Mouse (Mus musculus): ENCODE data around the gene Dock2.

Gene Dock2

DNA sequence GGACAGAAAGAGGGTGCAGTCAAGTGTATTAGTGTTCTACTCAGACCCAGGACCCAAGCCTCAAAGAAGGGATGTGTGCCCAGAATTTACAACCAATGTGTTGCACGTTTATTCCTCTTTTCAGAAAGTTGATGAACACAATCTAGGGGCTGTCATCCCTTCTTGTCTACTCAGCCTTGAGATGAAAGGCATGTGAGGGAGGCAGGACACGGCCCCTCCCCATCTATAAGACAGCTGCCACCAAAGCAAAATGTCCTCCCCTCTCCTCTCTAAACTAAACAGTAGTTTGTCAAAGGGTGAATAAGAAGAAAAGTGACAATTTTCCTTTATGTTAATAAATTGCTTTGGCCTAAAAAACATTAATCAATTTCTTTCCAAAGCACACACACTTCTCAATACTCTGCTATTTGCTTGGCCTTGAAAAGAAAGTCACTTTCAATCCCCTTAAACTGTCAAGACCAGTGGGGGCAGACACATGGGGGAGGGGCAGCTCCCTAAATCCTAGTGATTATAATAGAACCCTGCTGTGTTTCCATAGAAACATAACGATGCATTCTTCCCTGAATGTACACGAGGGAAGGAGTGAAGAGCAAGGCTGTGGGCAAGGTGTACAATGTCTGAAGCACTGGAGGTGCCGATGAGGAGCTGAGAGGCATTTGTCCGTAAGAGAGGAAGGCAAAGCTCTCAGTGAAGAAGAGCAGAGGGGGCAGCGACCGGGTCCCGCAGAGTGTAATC is 367.6 kb downstream of the Dock2 start:
- DNase-seq: no peak

DNA sequence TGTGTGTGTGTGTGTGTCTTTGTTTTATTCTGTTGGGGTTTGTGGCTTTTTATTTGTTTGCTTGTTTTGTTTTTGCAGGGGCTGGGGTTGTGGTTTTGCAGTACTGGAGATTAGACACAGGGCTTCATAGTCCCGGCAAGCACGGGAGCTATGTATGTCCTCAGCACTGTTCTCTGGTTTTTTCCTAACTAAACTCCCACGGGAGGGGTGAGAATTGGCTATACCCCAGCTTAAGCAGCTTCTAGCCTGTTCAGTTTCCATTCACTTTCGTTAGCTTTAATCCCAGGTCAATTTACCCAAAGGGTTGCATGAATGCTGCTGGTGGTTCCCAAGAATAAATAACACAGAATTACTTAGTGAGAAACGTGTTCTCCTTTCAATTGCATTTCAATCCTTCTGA is 376.8 kb downstream of the Dock2 start:
- DNase-seq: no peak

DNA sequence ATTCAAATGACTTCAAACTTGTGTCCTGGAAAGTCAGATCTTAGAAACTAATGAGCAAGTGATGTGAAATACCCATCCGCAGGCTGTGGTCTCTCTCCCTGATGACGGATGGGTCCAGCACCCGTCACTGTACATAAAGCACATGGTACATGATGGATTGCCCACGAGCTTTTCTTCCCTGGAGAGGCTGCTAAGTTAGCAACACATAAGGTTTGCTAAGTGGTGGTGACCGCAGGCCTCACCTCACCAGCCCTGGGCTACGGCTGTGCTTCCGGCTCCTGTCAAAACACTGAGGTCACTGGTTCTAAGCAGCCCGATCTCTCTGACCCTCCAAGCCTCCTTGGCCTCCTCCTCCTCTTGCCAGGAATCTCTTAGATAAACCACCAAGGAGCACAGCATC is 377.4 kb downstream of the Dock2 start:
- DNase-seq: no peak

DNA sequence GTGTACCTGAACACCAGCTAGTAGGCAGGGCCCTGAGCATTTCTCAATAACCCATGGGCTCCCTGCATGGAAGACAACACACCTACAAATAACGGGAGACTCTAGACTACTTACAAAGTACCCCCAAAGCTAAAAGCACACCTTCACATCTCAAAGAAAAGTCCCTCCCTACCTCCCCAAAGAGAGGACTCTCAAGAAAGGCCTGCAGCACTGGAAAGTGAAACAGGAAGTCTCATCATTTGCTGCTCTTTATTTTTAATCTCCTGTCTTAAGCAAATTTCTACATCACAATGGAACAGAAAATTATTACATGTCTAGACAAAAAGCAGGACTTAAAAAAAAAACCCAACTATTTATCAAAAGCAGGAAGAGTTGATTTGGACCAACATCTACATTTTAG is 378.4 kb downstream of the Dock2 start:
- no peak for DNase-seq

DNA sequence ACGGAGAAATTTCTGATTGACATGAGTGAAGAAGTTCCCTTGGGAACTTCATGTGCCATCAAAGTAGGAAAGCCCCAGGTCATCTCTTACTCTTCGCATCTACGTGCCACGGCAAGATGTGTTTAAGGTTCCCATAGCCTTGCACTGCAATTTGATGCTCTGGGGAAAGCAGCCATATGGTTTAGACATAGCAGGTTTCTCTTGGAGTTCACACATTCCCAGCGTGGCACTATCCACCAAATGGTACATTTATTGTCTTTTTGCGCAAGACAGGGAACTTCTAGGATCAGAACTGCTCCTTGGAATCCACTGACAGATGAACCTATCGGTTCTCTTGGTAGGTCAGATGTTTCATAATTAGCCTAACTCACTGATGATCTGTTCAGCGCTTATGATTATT is 382.3 kb downstream of the Dock2 start:
- no peak for DNase-seq

DNA sequence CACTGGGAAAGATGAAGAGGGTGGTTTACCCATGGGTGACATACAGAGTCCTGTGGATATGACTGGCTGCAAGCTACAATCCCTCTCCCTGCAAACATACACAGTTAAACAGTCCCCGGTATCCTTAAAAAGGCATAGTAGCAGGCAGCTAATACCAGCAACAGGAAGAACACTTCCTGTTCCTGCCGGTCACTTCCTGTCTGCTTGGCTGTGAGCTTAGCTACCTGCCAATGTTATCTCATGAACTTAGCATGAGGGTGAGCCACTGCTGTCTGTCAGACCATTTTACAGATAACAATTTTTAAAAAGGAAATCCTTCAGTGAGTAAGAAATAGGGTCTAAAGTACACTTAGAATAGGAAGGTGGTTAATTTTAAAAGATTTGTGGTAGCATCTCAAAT is 385.1 kb downstream of the Dock2 start:
- DNase-seq: no peak

DNA sequence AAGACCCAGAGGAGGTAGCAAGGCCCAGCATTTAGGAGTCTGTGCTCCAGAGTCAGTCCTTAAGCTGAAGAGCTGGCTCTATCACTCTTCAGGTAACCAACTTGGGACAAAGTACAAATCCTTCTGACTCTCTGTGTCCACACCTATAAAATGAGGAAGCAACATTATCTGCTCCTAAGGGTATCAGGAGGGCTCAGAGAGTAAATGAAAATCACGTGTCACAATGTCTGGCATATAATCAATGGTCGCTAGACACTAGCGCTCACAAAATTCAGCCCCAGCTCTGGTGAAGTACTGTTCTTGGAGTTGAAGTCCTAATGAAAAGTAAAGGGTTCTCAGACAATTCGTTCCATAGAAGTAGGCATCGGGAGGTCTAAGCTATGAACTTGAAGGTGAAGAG is 386.0 kb downstream of the Dock2 start:
- no peak for DNase-seq

DNA sequence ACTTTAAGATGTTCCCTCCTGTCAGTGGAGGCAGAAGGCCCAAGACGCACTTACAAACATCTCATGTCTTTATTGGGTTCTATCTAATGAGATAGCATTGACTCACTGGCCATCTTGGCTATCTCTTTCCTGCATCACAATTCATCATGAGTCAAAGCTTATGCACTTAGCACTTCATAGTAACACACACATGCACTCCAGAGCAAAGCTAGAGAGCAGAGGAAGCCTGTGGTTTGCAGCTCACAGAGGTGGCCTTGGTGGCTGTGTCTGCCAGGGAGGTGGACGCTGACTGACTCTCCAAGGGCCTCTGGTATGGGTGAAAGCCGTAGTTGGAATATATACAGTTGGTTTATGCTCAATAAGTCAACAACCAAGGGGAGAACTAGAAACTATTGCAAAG is 387.9 kb downstream of the Dock2 start:
- no peak for DNase-seq

DNA sequence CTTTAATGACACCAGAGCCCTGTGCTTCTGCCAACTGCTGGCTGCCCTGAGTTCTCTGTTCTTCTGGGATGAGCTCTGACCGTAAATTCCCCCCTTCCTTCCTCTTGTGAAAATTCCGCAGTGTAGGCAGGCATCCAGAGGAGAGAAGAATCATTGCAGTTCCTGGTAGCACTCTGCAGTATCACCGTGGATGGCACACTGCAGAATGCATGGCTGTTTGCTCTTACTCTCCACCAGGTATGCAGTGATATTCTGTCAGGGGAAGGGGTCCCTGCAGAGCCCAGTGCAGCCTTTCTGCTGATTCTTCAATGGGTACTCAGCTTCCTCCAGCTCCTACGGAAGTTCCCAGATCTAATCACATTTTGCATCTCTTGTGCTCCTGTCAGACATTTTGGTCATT is 391.6 kb downstream of the Dock2 start:
- no peak for DNase-seq

DNA sequence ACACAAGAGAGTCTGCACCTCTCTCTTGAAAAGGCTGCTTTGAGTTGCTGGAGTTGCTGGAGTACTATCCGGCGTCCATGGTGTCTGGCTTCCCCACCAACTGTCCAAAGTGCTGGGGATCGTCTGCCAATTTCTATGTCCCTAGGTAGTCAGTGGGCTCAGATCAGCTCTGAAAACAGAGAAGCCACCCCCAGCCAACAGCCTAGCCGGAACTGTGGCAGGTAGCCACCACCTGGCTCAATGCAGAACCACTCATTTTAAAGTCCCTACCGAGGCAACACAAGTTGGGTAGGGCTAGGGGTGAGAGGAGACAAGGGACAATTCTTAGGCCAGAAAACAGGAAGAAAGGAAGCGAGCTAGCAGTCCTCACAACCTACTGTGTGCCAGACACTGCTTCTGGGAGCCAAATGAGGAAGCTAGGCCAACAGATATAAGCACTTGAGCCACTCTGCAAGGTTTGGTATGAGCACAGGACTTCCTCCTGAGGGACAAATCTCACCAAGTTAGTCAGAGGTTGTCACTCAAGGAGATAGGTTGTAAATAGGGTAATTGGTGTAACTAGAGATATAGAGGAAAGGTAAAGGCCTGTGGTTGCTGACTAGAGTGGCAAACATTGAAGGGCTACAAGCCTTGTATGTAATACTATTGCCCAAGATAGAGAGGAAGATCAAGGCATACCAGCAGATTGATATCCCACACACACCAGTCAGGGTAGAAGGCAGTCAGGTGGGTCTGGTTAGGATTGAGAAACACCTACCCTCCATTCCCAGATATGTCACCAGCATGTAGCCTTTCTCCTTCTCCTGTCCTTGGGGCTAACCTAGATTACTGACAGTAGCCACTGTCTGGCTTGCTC is 394.2 kb downstream of the Dock2 start:
- DNase-seq: no peak

DNA sequence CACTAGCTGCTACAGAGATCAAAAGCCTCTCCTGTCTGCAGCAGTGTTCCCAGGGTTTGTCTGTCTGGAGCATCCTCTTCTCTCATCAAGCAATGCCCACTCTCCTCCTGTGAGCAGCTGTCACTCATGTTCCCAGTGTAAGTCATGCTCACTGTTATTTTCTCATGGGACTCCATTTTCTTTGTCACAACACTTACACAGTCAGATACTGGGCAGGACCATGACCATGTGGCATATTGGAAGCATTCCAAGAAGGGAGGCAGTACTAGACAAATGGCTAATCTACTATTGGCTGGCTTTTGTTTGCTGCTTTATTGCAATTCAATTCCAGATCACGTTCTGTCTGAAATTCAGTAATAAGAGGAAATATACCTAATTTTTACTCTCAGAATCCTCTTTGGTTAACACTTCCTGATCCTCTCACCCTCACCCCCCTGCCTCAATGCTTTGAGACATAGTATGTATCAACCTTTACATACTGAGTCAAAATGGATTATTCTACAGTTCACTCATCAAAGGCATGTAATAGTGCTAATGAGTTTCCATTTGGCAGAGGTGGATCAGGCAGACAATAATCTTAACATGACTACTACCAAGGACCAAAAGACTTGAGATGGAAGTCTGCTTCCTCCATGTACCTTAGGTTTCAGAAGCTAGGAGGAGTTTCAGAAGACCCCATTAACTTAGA is 398.5 kb downstream of the Dock2 start:
- no peak for DNase-seq

DNA sequence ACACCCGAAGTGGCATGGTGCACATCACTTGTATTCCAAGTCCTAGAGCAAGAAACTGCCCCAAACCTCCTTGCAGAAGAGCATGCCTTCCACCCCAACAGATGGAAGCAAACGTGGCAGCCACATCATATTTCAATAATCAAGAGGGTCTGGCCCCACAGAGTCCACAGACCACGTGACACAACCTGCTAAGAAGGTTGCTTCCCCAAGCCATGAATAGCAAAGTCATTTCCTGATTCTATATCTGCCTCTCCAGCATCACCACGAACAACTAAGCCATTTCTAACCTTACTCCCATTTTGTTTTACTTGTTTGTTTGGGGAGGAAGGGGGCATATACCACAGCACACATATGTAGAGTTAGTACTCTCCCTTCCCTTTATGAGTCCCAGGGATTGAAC is 399.5 kb downstream of the Dock2 start:
- DNase-seq: no peak

DNA sequence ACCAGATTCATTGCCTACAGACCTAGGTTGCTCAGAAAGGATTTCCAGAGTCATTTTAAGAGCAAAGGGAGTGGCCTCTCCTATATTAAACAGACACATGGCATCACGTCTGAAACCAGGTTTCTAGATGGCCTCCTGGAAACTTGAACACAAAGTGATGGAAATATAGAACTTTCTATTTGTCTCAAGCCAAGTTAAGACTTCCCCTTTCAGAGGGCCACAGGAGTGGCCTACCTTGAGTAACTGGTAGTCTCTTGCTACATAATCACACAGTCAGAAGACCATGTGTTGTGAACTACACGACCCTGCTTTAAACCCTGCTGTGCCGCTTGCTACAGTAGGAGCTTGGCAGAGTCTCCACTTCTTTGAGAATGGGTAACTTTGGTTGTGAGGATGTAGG is 400.2 kb downstream of the Dock2 start:
- no peak for DNase-seq

DNA sequence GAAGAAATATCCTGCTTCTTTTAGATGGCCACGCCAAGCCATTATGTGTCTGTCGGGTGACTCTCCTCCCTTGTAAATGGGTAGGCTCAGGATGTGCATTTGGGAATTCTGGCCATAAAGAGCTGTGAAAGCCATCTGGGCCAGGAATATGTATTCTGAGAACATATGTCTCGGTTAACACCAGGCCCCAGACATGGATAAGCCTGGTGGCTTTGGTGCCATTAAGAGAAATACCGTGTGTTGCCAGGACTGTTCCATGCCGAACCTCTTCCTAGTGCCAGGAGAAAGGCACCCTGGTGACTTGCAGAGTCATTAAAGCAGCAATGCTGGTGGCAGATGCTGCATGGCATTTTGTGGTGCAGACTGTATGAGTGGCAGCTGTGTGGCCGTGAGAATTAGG is 406.0 kb downstream of the Dock2 start:
- no peak for DNase-seq

DNA sequence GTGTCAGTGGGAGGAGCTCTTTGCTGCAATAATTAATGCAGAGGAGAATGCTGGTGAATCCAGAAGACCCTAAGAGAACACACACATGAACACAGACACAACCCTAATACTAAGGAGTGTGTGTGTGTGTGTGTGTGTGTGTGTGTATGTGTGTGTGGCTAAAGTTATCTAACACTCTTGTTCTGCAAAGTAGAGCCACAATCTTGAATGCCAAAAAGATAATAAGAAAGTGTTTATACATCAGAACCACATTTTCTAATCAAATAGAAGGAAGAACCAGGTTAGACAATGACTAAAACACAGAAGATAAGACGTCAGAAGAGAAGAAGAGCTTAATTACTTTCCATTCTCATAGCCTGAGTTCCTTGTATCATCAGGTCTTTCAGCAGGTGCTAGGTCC is 408.1 kb downstream of the Dock2 start:
- DNase-seq: no peak

DNA sequence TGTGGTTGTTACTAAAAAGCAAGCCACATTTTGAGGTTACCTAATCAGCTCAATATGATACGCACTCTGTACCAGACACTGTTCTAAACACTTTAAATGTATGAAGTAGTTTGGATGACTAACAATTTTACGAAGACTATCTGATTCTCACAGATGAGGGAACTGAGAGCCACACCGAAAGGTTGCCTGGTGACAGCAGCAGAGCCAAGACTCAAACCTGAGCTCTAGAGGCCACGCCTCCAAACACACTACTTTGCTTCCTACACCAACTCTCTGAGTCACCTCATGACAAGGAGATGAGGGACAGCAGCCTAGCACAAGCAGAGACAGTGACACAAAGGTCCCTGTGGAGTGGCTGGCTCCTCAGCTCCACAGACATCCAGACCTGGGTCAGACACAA is 411.5 kb downstream of the Dock2 start:
- no peak for DNase-seq

DNA sequence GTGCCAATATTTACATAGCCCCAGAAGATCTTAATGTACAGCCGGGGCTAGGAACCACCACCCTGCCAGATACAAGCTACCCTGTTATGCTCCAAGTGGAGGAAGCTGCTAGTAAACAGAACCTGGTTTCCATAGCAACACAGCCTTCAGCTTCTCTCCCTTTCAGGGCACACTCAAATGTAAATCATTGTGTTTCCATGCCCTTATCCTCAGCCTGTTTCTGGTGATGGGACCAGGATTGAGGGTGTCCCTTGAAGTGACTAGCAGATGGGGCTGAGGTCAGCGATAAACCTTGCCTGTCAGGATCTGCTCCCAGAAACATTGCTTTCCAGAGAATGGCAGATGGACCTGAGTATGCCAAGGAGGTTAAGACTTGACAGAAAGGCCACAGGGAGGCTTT is 427.6 kb downstream of the Dock2 start:
- no peak for DNase-seq

DNA sequence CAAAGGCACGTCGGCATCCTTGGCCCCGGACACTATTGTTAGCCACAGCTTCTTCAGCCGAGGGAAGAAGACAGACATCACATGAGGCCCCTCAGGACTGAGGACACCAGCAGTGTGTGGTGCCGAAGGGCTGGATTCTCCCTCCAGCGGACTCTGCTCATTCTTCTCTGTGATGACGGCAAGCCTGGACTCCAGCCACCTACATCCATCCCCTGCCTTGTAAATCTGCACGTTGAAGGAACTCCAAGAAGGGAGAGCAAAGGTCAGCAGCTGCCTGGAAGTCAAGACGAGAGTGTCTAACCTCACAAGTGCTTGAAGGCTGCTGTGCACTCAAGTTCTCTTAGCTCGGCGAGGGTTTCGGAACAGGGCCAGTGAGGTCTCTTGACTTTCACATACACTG is 428.3 kb downstream of the Dock2 start:
- peak; percentile 75 to 76 for DNase-seq

DNA sequence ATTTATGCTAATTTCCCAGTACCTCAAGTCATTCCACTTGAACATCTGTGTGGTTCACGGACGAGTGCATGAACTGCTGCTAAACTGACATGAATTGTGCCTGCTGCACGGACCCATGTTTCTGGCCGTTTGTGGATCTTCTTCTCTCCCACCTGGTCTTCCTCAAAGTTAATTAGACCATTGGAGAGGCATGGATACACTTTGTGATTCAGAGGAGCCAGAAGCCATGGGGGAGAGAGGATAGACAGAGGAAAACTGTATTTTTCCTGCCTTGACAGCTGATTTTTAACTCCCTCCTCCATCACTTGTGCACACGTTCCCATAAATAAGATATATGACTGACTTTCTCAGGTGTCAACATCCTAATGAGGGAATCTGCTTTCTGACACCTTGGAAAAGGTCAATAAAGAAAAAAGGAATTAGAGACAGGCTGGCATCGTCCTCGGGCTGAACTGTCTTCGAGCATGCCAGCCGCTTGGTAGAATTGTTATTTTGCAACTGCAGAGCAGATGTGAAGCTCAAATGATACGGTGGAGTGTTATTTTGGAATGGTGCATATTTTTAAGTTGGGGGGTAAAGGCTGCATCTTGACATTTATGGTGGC is 434.1 kb downstream of the Dock2 start:
- DNase-seq: no peak

DNA sequence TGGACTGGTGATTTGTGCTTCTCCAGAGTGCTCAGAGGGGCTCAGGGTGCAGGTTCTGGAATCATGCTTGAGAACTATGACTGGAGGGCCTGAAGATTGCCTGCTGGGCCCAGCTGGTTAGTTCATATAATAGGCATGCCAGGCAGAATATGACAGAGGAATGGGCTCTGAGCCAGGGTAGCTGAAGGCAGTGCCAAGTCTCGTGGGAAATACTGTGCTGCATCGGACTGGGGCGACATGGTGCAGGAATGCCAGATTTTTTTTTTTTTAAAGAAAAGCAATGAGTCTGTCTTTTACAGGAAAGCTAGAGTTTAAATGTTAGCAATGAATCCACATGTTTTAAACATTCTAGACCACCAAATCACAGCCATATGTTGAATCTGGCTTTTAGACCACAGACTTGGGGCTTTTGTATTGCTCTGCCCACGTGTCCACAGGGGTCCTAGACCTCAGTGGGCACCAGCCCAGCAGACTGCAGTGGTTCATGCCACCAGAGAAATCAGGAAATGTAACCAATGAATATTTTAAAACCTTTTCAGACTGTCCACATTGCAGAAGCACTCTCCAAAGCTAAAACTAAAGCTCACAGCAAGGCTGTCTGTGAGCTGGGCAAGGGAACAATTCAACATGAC is 435.3 kb downstream of the Dock2 start:
- peak in 1 of 2 experiments; percentile 17 for DNase-seq

DNA sequence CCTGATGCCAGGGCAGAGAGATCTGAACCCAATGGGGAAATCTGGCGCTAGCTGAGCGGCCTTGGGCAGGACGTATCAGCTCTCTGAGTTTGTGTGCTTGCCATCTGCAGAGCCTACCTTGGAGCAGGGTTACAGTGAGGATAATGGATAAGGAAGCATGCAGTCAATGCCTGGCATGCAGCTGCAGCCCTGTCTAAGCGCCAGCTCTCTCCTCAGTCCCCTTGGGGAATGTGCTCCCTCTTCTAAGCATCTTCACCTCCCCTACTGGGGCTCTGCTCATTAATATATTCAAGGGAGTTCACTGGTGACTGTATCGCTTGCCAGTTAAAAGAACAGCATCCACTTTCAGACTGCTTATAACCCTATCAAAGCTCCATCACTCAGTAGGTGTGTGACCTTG is 439.4 kb downstream of the Dock2 start:
- DNase-seq: no peak

DNA sequence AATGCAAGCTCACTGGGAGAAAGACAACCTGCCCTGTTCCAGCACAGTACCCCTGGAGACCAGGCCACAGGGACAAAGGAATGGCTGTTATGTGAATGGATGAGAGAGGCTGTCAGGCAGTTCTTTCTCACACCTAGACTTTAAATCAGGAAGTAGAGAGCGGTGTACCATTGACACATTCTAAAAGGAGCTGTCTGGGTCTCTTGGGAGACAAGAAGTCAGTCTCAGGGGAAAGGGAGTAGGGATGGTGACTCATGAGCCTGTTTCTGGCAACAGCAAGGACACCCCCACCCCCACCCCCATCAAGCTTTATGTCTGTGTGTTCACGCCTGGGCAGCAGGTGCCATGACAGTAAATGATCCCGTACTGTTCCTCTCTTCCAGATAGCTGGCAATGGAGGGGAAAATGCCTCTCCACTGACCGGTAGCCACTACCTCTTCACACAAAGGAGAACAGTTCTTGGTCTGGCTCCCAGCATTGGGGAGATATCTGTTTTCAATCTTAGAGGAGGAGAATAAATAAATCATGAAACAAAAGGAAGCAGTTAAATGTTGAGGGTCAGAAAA is 439.9 kb downstream of the Dock2 start:
- DNase-seq: no peak

DNA sequence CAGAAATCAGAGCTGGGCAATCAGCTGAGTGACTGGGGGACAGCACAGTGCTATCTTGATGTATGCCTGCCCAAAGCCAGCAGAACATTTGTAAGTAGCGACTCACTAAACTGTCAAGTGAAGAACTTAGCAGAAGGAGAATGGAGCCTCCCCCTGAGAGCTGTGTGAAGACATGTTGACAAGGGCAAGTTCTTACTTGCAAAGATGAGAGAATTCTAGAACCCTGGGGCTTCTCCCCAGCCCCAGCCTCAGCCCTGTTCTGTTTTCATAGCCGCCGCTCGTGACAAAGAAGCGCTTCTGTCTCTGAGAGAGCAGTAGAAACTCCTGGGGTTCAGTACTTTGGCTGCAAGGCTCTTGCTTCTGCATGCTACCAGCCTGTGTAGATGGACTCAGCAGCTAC is 444.0 kb downstream of the Dock2 start:
- no peak for DNase-seq

Measured in kidney, adult 8-10 months (tissue).